Mouse (Mus musculus) retina, embryonic 14.5 days (tissue): ENCODE measurements around the gene Zdhhc25.

Source experiments
- DNase-seq: peaks from one replicate; pipeline ENCODE4 v3.0.0-alpha.2; 2015; ENCODE audit warnings: low spot score

Gene Zdhhc25

GRCm38 (mm10) chr15:88600002-88600401, at the start of gene Zdhhc25:
Gene Zdhhc25 (plus strand): TSS chr15:88600302.
- DNase-seq = no peak

GRCm38 (mm10) chr15:88552852-88553251, 47.2 kb upstream of the Zdhhc25 start:
- DNase-seq = no peak

- DNase-seq = peak; percentile 80
Observed at GRCm38 (mm10) chr15:88555476-88555875, 44.6 kb upstream of the Zdhhc25 start.

- no peak for DNase-seq
Observed at GRCm38 (mm10) chr15:88560637-88561036, 39.5 kb upstream of the Zdhhc25 start.

- DNase-seq = peak; percentile 42
Observed at GRCm38 (mm10) chr15:88561058-88561730, 38.9 kb upstream of the Zdhhc25 start.

- no peak for DNase-seq
Observed at GRCm38 (mm10) chr15:88565307-88565706, 34.8 kb upstream of the Zdhhc25 start.

- DNase-seq = no peak
Observed at GRCm38 (mm10) chr15:88565806-88566205, 34.3 kb upstream of the Zdhhc25 start.

- peak; percentile 75 for DNase-seq
Observed at GRCm38 (mm10) chr15:88570697-88571096, 29.4 kb upstream of the Zdhhc25 start.

GRCm38 (mm10) chr15:88579461-88579860, 20.6 kb upstream of the Zdhhc25 start:
- no peak for DNase-seq

GRCm38 (mm10) chr15:88602496-88602895, 2.4 kb downstream of the Zdhhc25 start:
- no peak for DNase-seq

GRCm38 (mm10) chr15:88603091-88603732, 3.1 kb downstream of the Zdhhc25 start:
- no peak for DNase-seq

GRCm38 (mm10) chr15:88603733-88604119, 3.6 kb downstream of the Zdhhc25 start:
- DNase-seq = no peak

- DNase-seq = no peak
Observed at GRCm38 (mm10) chr15:88604669-88605414, 4.7 kb downstream of the Zdhhc25 start.

GRCm38 (mm10) chr15:88605415-88605785, 5.3 kb downstream of the Zdhhc25 start:
- no peak for DNase-seq

- DNase-seq = no peak
Observed at GRCm38 (mm10) chr15:88617125-88617524, 17.0 kb downstream of the Zdhhc25 start.

- DNase-seq = peak; percentile 91
Observed at GRCm38 (mm10) chr15:88618008-88618773, 18.1 kb downstream of the Zdhhc25 start.

GRCm38 (mm10) chr15:88620017-88620416, 19.9 kb downstream of the Zdhhc25 start:
- no peak for DNase-seq

GRCm38 (mm10) chr15:88623891-88624290, 23.8 kb downstream of the Zdhhc25 start:
- DNase-seq = no peak

GRCm38 (mm10) chr15:88624874-88625277, 24.8 kb downstream of the Zdhhc25 start:
- no peak for DNase-seq

- no peak for DNase-seq
Observed at GRCm38 (mm10) chr15:88625303-88626066, 25.4 kb downstream of the Zdhhc25 start.

GRCm38 (mm10) chr15:88626886-88627488, 26.9 kb downstream of the Zdhhc25 start:
- DNase-seq = no peak
